Mouse (Mus musculus) megakaryocyte, embryonic 14.5 days (primary cell): ENCODE measurements around the gene Id3. TPM values are rescaled to one million over a fixed set of nuclear protein-coding genes. Genes with fewer than 3 reads are reported as not detected.

Source experiments
- H3K27me3 ChIP-seq: replicated peaks from 2 replicates; pipeline ENCODE3; 2012; ENCODE audit warnings: inconsistent platforms
- H3K36me3 ChIP-seq: replicated peaks from 2 replicates; pipeline ENCODE3; 2012; ENCODE audit warnings: low read length, inconsistent platforms, mixed read lengths
- H3K4me1 ChIP-seq: 2 replicates; pipeline ENCODE4 v1.6.1; 2012; ENCODE audit warnings: inconsistent platforms
- H3K4me3 ChIP-seq: replicated peaks from 2 replicates; pipeline ENCODE3; 2012; ENCODE audit warnings: moderate library complexity, mild to moderate bottlenecking, inconsistent platforms
- H3K9me3 ChIP-seq: 2 replicates; pipeline ENCODE4 v1.6.1; 2012; ENCODE audit warnings: inconsistent platforms
- FLI1 ChIP-seq: IDR thresholded peaks from 2 replicates; pipeline ENCODE4 v1.6.1; 2012; ENCODE audit warnings: low read length, inconsistent platforms, mixed read lengths
- GATA1 ChIP-seq: IDR thresholded peaks from 3 replicates; pipeline ENCODE4 v1.6.1; 2012; ENCODE audit warnings: mixed read lengths, low read length, inconsistent platforms, borderline replicate concordance
- polyA plus RNA-seq: library from polyadenylated mRNA; stranded (reverse); fragments of >175 nt; gene quantifications from 2 replicates; pipeline ENCODE4 v1.2.3, GENCODE M21; 2012; ENCODE audit warnings: low replicate concordance; ENCODE audit not compliant: insufficient read depth

The Id3 gene
- polyA plus RNA-seq, 1 experiment: 13.8 TPM

GRCm38 (mm10) chr4:136124581-136124980 is 18.7 kb upstream of the Id3 start:
- Histone ChIP-seq H3K27me3 (peaks cover 70% of the 10 kb centered on the region), H3K4me1 (peaks cover 13% of the 10 kb centered on the region), H3K36me3 (no peaks in the 10 kb centered on the region), H3K4me3 (peak overlapping the region; percentile 38), H3K9me3 (peaks cover 9% of the 10 kb centered on the region)
- TF ChIP-seq GATA1: no peak
- TF ChIP-seq FLI1: no peak

- no peaks in the 10 kb centered on the region for H3K36me3 ChIP-seq
- peaks cover 16% of the 10 kb centered on the region for H3K9me3 ChIP-seq
- H3K4me1 ChIP-seq: peaks cover 5% of the 10 kb centered on the region; the same call in 1 of the 2 replicates
- peaks cover 68% of the 10 kb centered on the region for H3K27me3 ChIP-seq
- no peak overlapping the region for H3K4me3 ChIP-seq
- TF ChIP-seq GATA1 (no peak), FLI1 (no peak)
Observed at GRCm38 (mm10) chr4:136125458-136125857, 17.8 kb upstream of the Id3 start.

- Histone ChIP-seq H3K27me3 (peaks cover 66% of the 10 kb centered on the region), H3K36me3 (no peaks in the 10 kb centered on the region), H3K4me1 (peaks cover 5% of the 10 kb centered on the region; the same call in 1 of the 2 replicates), H3K9me3 (peaks cover 16% of the 10 kb centered on the region), H3K4me3 (no peak overlapping the region)
- TF ChIP-seq GATA1 (no peak), FLI1 (no peak)
Observed at GRCm38 (mm10) chr4:136126019-136126418, 17.3 kb upstream of the Id3 start.

GRCm38 (mm10) chr4:136127670-136128069 is 15.6 kb upstream of the Id3 start:
- Histone ChIP-seq H3K4me3 (no peak overlapping the region), H3K27me3 (peaks cover 66% of the 10 kb centered on the region), H3K4me1 (peaks cover 5% of the 10 kb centered on the region; the same call in 1 of the 2 replicates), H3K9me3 (peaks cover 16% of the 10 kb centered on the region), H3K36me3 (no peaks in the 10 kb centered on the region)
- TF ChIP-seq FLI1: no peak

- H3K4me3 ChIP-seq: no peak overlapping the region
- H3K27me3 ChIP-seq: peaks cover 74% of the 10 kb centered on the region
- no peaks in the 10 kb centered on the region for H3K36me3 ChIP-seq
- H3K4me1 ChIP-seq: peaks cover 7% of the 10 kb centered on the region
- H3K9me3 ChIP-seq: peaks cover 16% of the 10 kb centered on the region
- TF ChIP-seq FLI1: no peak
Observed at GRCm38 (mm10) chr4:136129842-136130241, 13.5 kb upstream of the Id3 start.

- H3K4me3 ChIP-seq: no peak overlapping the region
- peaks cover 15% of the 10 kb centered on the region for H3K4me1 ChIP-seq
- peaks cover 14% of the 10 kb centered on the region for H3K9me3 ChIP-seq
- H3K36me3 ChIP-seq: no peaks in the 10 kb centered on the region
- peaks cover 89% of the 10 kb centered on the region for H3K27me3 ChIP-seq
- TF ChIP-seq FLI1: no peak
Observed at GRCm38 (mm10) chr4:136133801-136134200, 9.5 kb upstream of the Id3 start.

- Histone ChIP-seq H3K4me3 (peak overlapping the region; percentile 84), H3K27me3 (peaks cover 90% of the 10 kb centered on the region), H3K4me1 (peaks cover 15% of the 10 kb centered on the region), H3K36me3 (no peaks in the 10 kb centered on the region), H3K9me3 (peaks cover 8% of the 10 kb centered on the region)
- TF ChIP-seq FLI1 (no peak), GATA1 (no peak)
Observed at GRCm38 (mm10) chr4:136134418-136134977, 8.8 kb upstream of the Id3 start.

- Histone ChIP-seq H3K36me3 (no peaks in the 10 kb centered on the region), H3K27me3 (peaks cover 92% of the 10 kb centered on the region), H3K4me1 (peaks cover 21% of the 10 kb centered on the region), H3K4me3 (peak overlapping the region; percentile 84), H3K9me3 (peaks cover under 1% of the 10 kb centered on the region)
- TF ChIP-seq FLI1: no peak
- TF ChIP-seq GATA1: no peak
Observed at GRCm38 (mm10) chr4:136134978-136135873, 8.1 kb upstream of the Id3 start.

GRCm38 (mm10) chr4:136135874-136136728 is 7.2 kb upstream of the Id3 start:
- peaks cover 24% of the 10 kb centered on the region for H3K4me1 ChIP-seq
- TF ChIP-seq GATA1 (no peak), FLI1 (no peak)
- H3K4me3 ChIP-seq: no peak overlapping the region
- H3K36me3 ChIP-seq: no peaks in the 10 kb centered on the region
- H3K27me3 ChIP-seq: peaks cover 94% of the 10 kb centered on the region
- H3K9me3 ChIP-seq: no peaks in the 10 kb centered on the region

GRCm38 (mm10) chr4:136139326-136140110 is 3.8 kb upstream of the Id3 start:
- H3K9me3 ChIP-seq: 0 out of 2 replicates have a peak, but pooled peaks cover 3% of the 10 kb centered on the region
- TF ChIP-seq FLI1 (no peak), GATA1 (no peak)
- no peaks in the 10 kb centered on the region for H3K36me3 ChIP-seq
- H3K4me1 ChIP-seq: peaks cover 33% of the 10 kb centered on the region
- peaks cover 99% of the 10 kb centered on the region for H3K27me3 ChIP-seq
- peak overlapping the region; percentile 30 for H3K4me3 ChIP-seq
